Mouse (Mus musculus): ENCODE results near the gene Tenm2.

Tenm2 gene

GRCm38 (mm10) chr11:35972270-35972931 is 1263.4 kb downstream of the Tenm2 start:
- no peak for DNase-seq (ENCODE audit: low read depth in 2 of 2, low spot score in 2 of 2)

- no peak for DNase-seq (ENCODE audit: low read depth in 2 of 2, low spot score in 2 of 2)
These were observed 1264.7 kb downstream of the Tenm2 start for GRCm38 (mm10) chr11:35970806-35971705.

- no peak for DNase-seq (ENCODE audit: low read depth in 2 of 2, low spot score in 2 of 2)
These were observed 1267.5 kb downstream of the Tenm2 start for GRCm38 (mm10) chr11:35968291-35968690.

DNA sequence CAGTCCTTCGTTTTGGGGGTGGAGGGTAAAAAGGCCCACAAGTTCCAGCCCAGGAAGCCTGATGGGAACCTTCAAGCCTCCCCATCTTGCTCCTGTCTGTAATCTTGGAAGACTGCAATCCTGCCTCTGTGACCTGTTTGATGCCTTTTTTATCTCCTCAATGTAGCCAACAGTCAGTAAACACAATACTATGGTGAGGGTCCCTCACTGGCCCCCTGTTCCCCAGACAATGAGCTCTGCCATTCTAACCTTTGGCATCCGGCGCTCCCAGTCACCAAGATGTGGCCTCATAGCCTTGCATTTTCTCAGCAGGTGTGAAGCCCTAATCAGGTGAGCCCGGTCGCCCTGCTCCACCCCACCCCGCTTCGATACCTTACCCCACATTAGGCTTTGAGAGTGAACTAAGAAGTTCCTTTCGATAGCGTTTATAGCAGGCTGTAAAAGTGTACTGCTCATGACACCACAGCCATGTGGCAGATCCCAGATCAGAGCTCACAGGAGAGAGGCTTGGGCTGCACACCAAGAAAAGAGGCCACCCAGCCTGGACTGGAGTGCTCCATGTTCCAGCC is 1271.7 kb downstream of the Tenm2 start:
- no peak for DNase-seq (ENCODE audit: low read depth in 2 of 2, low spot score in 2 of 2)

DNA sequence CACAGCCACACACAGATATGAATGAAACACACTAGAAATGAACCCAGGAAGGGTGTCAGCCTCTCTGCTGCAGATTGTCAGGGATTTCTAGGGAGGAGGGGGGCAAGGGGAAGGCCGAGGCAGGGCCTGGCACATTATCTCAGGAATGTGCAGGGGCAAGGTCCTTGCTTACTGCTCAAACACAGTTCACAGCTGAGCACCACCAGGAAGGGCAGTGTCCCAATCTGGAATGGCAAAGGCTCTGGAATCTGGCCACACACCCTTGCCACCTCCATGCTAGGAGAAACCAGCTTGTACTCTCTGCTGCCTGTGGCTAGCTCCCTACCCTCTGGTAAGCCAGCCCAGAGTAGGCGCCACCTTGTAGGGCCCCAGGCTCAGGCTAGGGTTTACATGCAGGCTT is 1272.2 kb downstream of the Tenm2 start:
- no peak for DNase-seq (ENCODE audit: low read depth in 2 of 2, low spot score in 2 of 2)

- DNase-seq (ENCODE audit: low read depth in 2 of 2, low spot score in 2 of 2): no peak
These were observed 1273.3 kb downstream of the Tenm2 start for GRCm38 (mm10) chr11:35962431-35962830.

DNA sequence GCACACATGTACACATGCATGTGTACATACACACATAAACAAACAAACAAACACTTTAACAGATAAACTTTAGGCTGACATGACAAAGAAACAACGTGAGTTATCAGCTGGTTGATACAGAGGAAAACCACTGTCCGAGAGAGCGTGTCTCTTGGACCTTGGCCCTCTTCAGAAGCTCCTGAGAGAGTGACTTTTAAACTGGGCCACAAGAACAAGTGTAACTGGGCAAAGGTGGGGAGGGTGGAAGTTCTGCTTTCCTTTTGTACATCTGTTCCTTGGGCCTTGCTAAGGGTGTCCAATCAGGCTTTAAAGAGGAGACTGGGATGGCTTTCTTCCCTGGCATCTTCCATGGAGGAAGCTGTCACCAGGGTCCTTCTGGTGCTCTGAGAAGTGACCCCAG is 1276.5 kb downstream of the Tenm2 start:
- DNase-seq (ENCODE audit: low read depth in 2 of 2, low spot score in 2 of 2): no peak

Data from CD8-positive naive resting alpha-beta T cell, adult 2 months (primary cell).